Mouse (Mus musculus) adrenal gland, adult 2 months (tissue): ENCODE measurements around the gene Zfp871. TPM values are rescaled to one million over a fixed set of nuclear protein-coding genes. Genes with fewer than 3 reads are reported as not detected.

Experiments used
- DNase-seq: peaks from one replicate; pipeline ENCODE4 v3.0.0; 2021
- long read RNA-seq: library from polyadenylated mRNA; stranded (forward); transcript quantifications from one replicate; pipeline ENCODE4 v2.0.0, GENCODE M21; 2021
- polyA plus RNA-seq: library from polyadenylated mRNA; depleted of rRNA; stranded (reverse); fragments of >200 nt; gene quantifications from 2 replicates; pipeline ENCODE4 v1.2.3, GENCODE M21; 2012; rRNA removed
- total RNA-seq, 2 experiments: library from RNA; stranded (reverse); gene quantifications; 2 replicates each; pipeline ENCODE4 v1.2.3; 2021

Zfp871 gene
- total RNA-seq (10 to 100 TPM; 41.3 to 45.9 TPM), polyA plus RNA-seq (3.8 and 4.8 TPM in 2 replicates)
- long read RNA-seq, full-length matches to known transcripts, result 1 of 2 reads
- long read RNA-seq, partial matches to known transcripts, result 0 of 2 reads
- long read RNA-seq, other reads (novel, unspliced or antisense), result 1 of 2 reads

- peak; percentile 92 for DNase-seq
Observed at GRCm38 (mm10) chr17:32788094-32788559, at the start of gene Zfp871. TSS of gene Zfp871 (minus strand) at chr17:32788287.

GRCm38 (mm10) chr17:32830418-32830782 is 42.3 kb upstream of the Zfp871 start:
- no peak for DNase-seq

- peak; percentile 86 for DNase-seq
Observed at GRCm38 (mm10) chr17:32829540-32830417, 41.7 kb upstream of the Zfp871 start, which contains the start of gene Zfp799. TSS of gene Zfp799 (minus strand) at chr17:32830261.

GRCm38 (mm10) chr17:32816074-32816784 is 28.1 kb upstream of the Zfp871 start:
- DNase-seq, result no peak

GRCm38 (mm10) chr17:32814136-32814535 is 26.0 kb upstream of the Zfp871 start:
- no peak for DNase-seq

GRCm38 (mm10) chr17:32810648-32811047 is 22.6 kb upstream of the Zfp871 start:
- DNase-seq, result no peak

GRCm38 (mm10) chr17:32809544-32810374 is 21.7 kb upstream of the Zfp871 start, which contains the start of gene Zfp811:
TSS of gene Zfp811 (minus strand) at chr17:32809931.
- DNase-seq, result peak; percentile 24

GRCm38 (mm10) chr17:32808921-32809320 is 20.8 kb upstream of the Zfp871 start:
- no peak for DNase-seq

GRCm38 (mm10) chr17:32789244-32789643 is 1.2 kb upstream of the Zfp871 start:
- DNase-seq, result no peak

- no peak for DNase-seq
Observed at GRCm38 (mm10) chr17:32788576-32788975, 489 bp upstream of the Zfp871 start.

- DNase-seq, result no peak
Observed at GRCm38 (mm10) chr17:32787436-32788093, 522 bp downstream of the Zfp871 start.

GRCm38 (mm10) chr17:32786944-32787343 is 1.1 kb downstream of the Zfp871 start:
- DNase-seq, result no peak

GRCm38 (mm10) chr17:32785656-32786055 is 2.4 kb downstream of the Zfp871 start:
- DNase-seq, result no peak

- no peak for DNase-seq
Observed at GRCm38 (mm10) chr17:32777564-32777963, 10.5 kb downstream of the Zfp871 start.

GRCm38 (mm10) chr17:32771213-32771612 is 16.9 kb downstream of the Zfp871 start:
- DNase-seq, result peak; percentile 9

GRCm38 (mm10) chr17:32766422-32766821 is 21.7 kb downstream of the Zfp871 start:
- DNase-seq, result no peak

- DNase-seq, result no peak
Observed at GRCm38 (mm10) chr17:32757331-32757730, 30.8 kb downstream of the Zfp871 start.

GRCm38 (mm10) chr17:32753634-32754033 is 34.5 kb downstream of the Zfp871 start:
- DNase-seq, result no peak

GRCm38 (mm10) chr17:32752813-32753360 is 35.2 kb downstream of the Zfp871 start:
- no peak for DNase-seq

GRCm38 (mm10) chr17:32750611-32751010 is 37.5 kb downstream of the Zfp871 start:
- DNase-seq, result no peak

- DNase-seq, result no peak
Observed at GRCm38 (mm10) chr17:32741057-32741456, 47.0 kb downstream of the Zfp871 start.
